19 mouse cellular contexts compared by ENCODE assay signal in the genomic region with DNA sequence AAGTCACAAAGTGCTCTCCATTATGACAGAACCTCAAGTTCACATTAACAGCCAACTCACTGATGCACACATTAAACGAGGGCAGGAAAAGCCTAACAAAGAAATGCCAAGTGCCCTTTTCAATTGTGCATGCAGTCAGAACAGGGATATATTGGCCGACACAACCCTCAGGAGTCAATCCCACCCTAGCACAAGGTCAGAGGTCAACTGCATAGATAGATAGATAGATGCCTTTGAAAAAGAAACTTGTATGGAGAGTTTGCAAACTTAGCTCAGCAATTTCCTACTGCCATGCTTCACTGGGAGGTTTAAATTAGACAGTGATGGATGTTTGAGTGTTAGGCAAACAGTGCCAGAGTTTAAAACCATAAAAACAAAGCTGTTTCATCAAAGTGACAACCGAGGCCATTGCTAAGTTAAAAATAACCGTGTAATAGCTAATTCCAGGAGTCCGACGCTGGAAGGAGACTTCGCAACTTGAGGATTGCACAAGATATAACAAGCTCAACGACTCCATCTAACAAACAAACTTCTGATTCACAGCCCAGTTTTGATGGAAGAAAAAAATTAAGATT.
DNase-seq lines count a peak whose midpoint lies in the region; ATAC-seq and TF ChIP-seq lines count a peak whose summit lies in the region.
"Had no signal": no experiment of that assay in that cellular context is flagged by ENCODE, and none has a peak within 500 bp of the region (broad histone marks: within the 10 kb centered on the region; RNA-seq: fewer than 3 reads in every experiment).

No protein-coding gene starts in this region.

- peak; percentile 10 for DNase-seq in adrenal gland, adult 8-10 months
- DNase-seq in adrenal gland, postnatal 4 days (ENCODE audit: low spot score in 2 of 2), result no peak
- peak; percentile 26 for DNase-seq in lung, embryonic 14.5 days
- DNase-seq in lung, postnatal 4 days, result no peak
- peak; percentile 27 for DNase-seq in NIH3T3 (ENCODE audit: low read depth)
- DNase-seq in embryo, embryonic 10 days (ENCODE audit: low spot score), result peak; percentile 60
- no peak for DNase-seq in right cerebral cortex, postnatal 14 days
- no peak for DNase-seq in heart, postnatal 25 days (ENCODE audit: low spot score)
- DNase-seq: cerebellum, adult 9-10 months; gastrocnemius, postnatal 10 days; heart, adult 11 months; heart, postnatal 4 days; thymus, postnatal 14 days had no signal

- 13% methylated on average over 8 of the region's 8 CpGs for WGBS in lung, embryonic 14.5 days

- no peaks in the 10 kb centered on the region for H3K27me3 ChIP-seq in lung, embryonic 14.5 days (ENCODE audit: insufficient read depth, low read length)
- H3K27me3 ChIP-seq: forebrain, embryonic 12.5 days; heart, embryonic 12.5 days; hindbrain, embryonic 15.5 days; intestine, embryonic 15.5 days; limb, embryonic 15.5 days had no signal

- H3K9ac ChIP-seq in lung, embryonic 14.5 days, result no peak overlapping the region
- H3K9ac ChIP-seq: forebrain, embryonic 12.5 days; heart, embryonic 12.5 days; hindbrain, embryonic 15.5 days; intestine, embryonic 15.5 days; limb, embryonic 15.5 days had no signal

- no peak overlapping the region for H3K4me3 ChIP-seq in lung, embryonic 14.5 days (ENCODE audit: low read depth, low read length)
- H3K4me3 ChIP-seq: forebrain, embryonic 12.5 days; heart, embryonic 12.5 days; hindbrain, embryonic 15.5 days; intestine, embryonic 15.5 days; limb, embryonic 15.5 days had no signal

- intact Hi-C loops in heart, postnatal 25 days (cut with DNase I), result no loop called here

- 0 out of 2 replicates have a peak, but pooled peaks cover 5% of the 10 kb centered on the region for H3K4me1 ChIP-seq in lung, embryonic 14.5 days (ENCODE audit: insufficient read depth)
- H3K4me1 ChIP-seq: heart, embryonic 12.5 days; intestine, embryonic 15.5 days; limb, embryonic 15.5 days had no signal

- no peak for ATAC-seq in lung, embryonic 14.5 days (ENCODE audit: insufficient read depth)
- ATAC-seq: intestine, embryonic 15.5 days had no signal

- H3K36me3 ChIP-seq in lung, embryonic 14.5 days (ENCODE audit: insufficient read depth), result no peaks in the 10 kb centered on the region
- H3K36me3 ChIP-seq: forebrain, embryonic 12.5 days; G1E; heart, embryonic 12.5 days; hindbrain, embryonic 15.5 days; intestine, embryonic 15.5 days; limb, embryonic 15.5 days had no signal

- no peaks in the 10 kb centered on the region for H3K9me3 ChIP-seq in lung, embryonic 14.5 days (ENCODE audit: low read depth, low read length)
- H3K9me3 ChIP-seq: forebrain, embryonic 12.5 days; heart, embryonic 12.5 days; hindbrain, embryonic 15.5 days; intestine, embryonic 15.5 days; limb, embryonic 15.5 days had no signal

- no peak overlapping the region for H3K4me2 ChIP-seq in lung, embryonic 14.5 days
- H3K4me2 ChIP-seq: forebrain, embryonic 12.5 days; heart, embryonic 12.5 days; hindbrain, embryonic 15.5 days; intestine, embryonic 15.5 days; limb, embryonic 15.5 days had no signal

- no peak overlapping the region for H3K27ac ChIP-seq in lung, embryonic 14.5 days (ENCODE audit: low read depth)
- H3K27ac ChIP-seq: forebrain, embryonic 12.5 days; hindbrain, embryonic 15.5 days; intestine, embryonic 15.5 days; limb, embryonic 15.5 days had no signal

- TF ChIP-seq CTCF in lung, embryonic 14.5 days (IDR thresholded peaks at IDR 0.05; ENCODE audit: low read depth), result no peak

Comparison
In these comparisons a context has a peak if more than half of its experiments do, and no peak if none do; other contexts are left out.
1. DNase-seq: peak in adrenal gland, adult 8-10 months (single experiment), lung, embryonic 14.5 days (single experiment), NIH3T3 (single experiment) and embryo, embryonic 10 days (single experiment); none in adrenal gland, postnatal 4 days (0 of 2), lung, postnatal 4 days (0 of 2), right cerebral cortex, postnatal 14 days (single experiment) and heart, postnatal 25 days (single experiment).